Mouse (Mus musculus) right cerebral cortex, postnatal 10 days (tissue): ENCODE data around the gene Rps26.

ENCODE experiments used
- DNase-seq, 2 experiments: peaks; one replicate each; pipeline ENCODE4 v3.0.0; 2021; ENCODE audit warnings: low spot score in 2 of 2

The Rps26 gene

DNA sequence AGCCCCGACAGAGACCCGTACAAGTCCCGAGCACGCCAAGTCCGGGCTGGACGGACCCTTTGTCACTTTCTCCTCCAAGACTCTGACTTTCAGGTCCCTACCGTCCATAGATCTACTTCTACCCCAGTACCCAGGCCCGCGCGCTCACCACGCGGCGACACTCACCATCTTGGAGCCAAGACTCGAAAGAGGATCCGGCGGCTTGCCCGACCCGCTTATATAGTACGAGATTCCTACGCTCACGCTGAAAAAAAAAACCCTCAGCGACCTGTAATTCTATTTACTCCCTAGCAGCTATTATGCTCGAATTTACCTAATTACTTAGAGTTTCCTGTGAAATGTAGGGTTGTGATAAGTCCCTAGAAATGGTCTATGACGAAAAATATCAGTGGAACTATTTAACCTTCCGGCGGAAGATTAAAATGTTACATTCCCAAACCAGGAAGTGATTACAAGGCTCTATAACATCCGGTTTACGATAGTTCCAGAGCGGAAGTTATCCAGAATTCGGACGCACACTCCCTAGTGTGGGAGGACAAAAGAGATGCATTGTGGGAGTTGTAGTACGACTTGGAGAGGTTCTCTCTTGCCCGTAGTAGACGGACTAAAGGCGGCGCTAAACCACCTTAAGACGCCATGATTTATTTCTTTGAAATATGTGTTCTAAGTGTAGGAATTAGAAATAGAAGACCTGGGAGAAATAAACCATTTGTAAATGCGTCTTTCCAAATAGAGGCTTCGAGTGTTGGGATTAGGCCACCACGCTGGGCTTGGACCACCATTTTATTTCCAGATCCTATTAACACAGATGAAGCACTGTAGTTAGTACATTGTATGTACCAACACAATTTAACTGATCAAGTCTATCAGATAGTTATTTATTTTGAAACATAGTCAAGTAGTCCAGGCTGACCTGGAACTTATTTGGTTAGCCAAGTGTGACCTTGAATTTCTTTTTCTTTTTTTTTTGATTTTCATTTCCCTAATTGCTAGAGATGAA lies at the start of gene Rps26:
Rps26 (minus strand) TSS at position 437 of the 1,000 bp plus-strand sequence.
- peak; percentile 92 to 97 for DNase-seq

DNA sequence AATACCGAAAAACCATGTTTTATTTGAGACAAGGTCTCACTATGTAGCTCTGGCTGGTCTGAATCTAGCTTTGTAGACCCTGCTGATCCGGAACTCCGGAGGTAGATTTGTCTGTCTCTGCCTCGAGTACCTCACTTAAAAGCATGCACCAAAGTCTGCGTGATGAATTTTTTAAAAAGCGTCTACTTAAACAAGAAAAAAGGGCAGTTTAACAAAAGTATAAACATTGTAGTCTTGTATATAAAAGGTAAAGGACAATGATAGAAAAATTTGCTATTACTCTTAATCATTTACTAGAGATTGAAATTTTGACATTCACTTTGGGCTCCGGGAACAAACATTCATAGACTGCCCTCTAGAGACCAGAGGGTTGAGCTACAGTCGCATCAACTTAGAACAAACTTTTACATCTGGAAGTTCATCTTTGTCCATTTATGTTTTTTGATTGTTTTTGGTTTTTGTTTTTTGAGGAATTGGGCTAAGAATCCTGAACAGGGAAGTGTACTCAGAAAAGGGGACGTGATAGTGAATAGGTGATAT lies 48.0 kb upstream of the Rps26 start:
- DNase-seq, result no peak

DNA sequence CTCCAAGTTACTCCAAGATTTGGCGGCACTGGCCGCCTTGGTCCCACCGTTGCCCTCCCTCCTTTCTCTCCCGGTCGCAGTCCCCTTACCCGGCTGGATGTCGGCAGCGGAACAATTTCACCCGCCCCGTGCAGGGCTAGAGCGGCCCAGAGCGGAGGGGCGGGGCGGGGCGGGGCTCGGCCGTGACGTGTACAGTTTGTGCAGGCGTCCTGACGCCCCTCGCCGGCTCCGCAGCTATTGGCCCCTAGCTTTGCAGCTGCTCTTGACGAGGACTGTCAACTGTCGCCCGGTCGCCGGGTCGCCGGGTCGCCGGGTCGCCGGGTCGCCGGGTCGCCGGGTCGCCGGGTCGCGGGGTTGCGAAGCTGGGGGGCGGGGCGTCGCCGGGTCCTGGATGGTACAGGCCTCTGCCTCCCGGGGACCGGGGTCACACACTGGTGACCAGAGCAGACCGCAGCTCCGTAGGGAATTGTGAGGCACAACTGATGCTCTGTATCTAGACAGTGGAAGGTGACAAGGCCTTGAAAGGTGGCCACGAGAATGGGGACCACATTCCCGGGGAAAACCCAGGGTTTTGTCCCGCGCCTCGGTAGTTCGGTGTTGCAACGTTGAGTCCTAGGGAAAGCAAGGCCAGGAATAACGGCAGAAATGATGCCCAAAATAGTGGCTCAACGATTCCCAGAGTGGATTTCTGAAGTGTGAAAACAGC lies 47.4 kb upstream of the Rps26 start, which contains the start of gene Suox:
Suox (minus strand) TSS at position 311 of the 706 bp plus-strand sequence.
- peak; percentile 90 to 92 for DNase-seq

DNA sequence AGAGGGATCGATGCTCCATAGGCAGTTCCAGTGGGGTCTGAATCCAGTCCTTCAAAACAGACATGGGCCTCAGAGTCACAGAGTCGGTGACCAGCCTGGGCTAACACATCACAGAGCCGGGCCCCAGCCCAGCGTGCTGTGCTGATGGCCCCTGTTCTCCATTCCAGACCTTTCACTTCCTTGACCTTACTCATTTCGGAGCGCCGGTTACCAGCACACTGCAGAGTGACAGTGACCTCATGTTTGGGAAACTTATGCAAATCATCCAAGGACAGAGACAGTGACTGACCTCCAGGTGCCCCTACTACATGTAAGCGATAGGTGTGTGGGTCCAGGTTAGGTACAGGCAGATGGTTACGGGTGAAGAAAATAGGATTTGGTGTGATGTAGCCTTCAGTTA lies 44.6 kb upstream of the Rps26 start:
- DNase-seq, result no peak

DNA sequence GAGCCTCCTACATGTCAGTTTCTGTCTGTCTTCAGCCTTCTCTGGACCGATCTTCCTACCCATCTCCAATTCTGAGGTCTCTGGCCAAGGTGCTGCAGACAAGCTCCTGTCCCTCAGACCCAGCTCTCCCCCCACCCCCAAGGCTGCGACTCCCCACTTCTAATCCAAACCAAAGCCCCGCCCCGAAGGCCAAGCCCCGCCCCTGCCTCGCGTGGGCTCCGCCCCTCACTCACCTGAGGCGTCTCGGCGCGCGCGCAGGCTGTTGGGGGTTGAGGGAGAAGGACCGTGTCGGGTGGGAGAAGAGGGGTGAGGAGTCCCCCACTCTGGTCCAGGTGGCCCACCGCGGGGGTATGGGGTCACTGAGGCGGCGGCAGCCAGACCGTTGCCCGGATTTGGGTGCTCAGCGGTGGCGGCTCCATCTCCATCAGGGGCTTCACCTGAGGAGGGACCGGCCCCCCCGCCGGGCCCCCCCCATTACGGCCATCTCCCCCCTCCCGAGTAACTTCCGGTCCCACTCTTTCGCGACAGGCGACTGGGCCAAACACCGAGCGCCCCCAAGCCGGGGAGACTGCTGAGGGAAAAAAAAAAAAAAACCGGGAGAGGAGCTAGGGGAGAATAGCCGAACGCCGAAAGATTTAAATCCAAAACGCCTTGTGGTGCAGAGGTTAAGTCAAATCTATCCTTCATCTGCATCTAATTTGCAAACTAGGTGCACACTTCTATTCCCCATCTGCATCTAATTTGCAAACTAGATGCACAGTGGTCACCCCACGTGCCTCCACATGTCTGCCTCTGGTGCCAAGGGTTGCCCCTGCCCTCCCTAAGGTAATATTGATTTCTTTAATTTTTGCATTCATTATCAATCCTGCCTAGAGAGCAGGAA lies 42.5 kb upstream of the Rps26 start:
- DNase-seq, result peak; percentile 69 to 79

DNA sequence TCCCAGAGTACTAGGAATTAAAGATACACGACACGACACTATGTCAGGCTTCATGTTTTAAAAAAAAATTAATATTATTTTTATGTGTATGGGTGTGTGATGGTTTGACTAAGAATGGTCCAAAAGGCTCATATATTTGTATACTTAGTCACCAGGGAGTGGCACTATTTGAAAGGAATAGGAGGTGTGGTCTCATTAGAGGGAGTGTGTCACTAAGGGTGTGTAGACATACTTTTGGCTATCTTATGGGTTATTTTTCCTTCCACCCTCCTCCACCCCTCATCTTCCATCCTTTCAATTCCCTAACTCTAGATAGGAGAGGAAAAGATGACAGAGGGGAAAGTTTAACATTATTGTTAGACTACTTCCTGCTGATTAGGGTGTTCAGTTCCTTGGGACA lies 39.3 kb upstream of the Rps26 start:
- no peak for DNase-seq

DNA sequence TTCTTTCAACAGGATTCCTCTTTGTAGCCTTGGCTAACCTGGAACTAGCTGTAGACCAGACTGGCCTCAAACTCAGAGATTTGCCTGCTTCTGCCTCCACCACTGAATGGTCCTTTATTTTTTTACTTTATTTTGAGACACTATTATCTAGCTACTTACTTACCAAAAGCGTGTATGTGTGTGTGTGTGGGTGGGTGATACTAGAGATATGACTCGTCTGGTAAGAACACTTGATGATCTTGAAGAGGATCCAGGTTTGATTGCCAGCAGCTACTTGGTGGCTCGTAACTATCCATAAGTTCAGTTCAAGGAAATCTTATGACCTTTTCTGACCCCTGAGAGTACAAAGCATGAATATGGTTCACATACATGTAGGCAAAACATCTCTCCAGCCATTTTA lies 38.8 kb upstream of the Rps26 start:
- DNase-seq, result no peak

DNA sequence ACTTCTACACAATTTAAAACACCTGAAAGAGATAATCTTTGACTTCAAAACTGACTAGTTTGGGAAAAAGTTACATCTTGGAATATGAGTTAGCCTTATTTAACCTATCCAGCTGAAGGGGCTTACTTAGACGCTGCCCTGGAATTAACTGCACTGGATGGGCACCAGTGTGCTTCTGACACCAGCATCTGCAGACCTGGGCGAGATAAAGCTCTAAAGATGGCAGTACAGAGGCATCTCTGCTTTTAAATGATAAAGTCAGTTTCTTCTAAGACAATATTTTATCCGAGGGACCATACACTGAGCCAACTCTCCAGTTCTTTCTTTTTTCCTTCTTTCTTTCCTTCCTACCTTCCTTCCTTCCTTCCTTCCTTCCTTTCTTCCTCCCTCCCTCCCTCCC lies 38.3 kb upstream of the Rps26 start:
- no peak for DNase-seq

DNA sequence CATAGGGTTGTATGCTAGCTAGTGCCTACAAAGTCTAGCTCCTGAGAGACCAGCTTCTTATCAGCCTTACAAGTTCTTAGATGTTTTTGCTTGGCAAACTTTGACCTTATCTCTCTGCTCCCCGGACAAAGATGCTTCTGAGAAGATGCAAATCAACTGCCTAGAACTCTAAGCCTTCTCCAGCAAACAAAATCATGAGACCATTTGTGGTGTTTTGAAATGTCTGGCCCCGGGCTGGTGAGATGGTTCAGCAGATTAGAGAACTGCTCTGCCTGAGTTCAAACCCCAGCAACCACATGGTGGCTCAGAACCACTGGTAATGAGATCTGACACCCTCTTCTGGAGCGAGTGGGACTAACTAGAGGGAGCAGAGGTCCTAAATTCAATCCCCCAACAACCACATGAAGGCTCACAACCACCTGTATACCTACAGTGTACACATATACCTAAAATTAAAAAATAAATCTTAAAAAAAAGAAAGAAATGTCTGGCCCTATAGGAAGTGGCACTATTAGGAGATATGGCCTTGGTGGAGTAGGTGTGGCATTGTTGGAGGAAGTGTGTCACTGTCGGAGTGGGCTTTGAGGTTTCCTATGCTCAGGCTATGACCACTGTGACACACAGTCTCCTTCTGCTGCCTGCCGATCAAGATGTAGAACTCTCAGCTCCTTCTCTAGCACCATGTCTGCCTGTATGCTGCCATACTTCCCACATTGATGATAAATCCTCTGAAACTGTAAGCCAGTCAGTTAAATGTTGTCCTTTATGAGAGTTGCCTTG lies 37.1 kb upstream of the Rps26 start:
- DNase-seq, result no peak

DNA sequence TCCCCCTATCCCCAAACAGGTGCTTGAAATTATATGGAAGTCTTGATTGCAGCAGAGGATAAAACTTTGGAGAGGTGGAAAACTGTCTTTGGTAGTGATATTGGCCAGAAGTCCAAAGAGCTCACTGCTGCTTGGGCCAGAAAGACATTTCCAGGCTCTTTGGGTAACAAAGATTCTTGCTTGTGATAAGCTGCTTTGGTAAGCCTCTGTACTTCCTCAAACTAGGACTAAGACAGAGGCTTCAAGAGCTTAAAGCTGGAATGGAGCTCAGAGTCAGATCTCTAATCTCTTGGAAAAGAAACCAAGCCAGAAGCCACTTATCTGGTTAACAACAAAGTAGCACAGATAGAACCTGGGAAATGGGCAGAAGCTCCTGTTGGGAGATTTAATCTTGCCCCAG lies 35.9 kb upstream of the Rps26 start:
- no peak for DNase-seq

DNA sequence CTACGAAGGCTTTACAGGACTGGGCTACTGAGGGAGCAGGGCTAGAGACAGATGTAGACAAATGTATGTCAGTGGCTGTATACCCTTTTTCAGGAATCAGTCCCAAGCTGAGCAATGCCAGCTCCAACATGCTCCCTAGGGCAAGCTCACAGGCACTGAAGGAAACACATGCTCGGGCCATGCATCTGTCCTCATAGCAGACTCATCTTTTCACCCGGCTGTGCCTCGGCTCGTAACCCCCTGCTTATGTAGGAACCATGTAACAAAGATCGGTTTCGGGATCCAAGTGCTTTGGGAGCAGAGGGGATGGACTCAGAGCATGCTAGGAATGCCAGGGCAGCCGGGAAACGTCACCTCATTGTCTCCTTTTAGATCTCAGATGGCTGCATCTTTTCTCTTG lies 32.9 kb upstream of the Rps26 start:
- DNase-seq, result no peak

DNA sequence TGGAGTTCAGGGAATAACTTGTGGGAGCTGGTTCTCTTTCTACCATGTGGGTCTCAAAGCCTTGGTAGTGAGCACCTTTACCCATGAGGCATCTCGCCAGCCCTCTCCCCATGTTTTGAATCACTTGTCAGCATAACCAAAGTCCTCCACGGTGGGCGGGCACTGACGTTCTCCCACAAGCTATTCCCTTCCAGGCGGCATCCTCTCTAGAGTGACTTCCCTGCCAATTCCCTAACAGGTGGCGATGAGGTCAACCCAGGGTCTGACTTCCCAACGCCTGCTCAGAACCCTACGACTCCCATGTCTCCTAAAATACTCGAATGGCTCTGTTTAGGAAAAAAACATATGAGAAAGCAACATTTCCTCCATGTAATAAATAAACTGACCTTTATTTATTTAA lies 31.3 kb upstream of the Rps26 start:
- DNase-seq, result no peak

DNA sequence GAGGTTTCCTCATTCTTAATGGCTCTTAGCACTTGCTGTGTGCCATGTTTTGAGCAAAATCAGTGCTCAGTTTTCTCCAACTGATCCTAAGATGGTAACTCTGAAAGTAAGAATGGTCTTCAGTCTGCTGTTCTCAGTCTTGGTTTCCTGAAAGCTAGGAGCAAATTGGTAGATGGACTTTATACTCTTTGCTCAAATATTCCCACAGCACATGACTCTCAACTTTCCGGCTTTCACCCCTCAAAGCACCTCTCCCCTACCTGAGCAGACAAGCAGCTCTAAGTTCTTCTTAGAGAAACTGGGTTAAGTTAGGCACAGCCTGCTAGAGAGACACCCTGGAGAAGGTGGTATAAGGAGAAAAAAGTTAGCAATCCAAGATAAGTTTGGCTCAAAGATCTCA lies 30.2 kb upstream of the Rps26 start:
- DNase-seq, result no peak

DNA sequence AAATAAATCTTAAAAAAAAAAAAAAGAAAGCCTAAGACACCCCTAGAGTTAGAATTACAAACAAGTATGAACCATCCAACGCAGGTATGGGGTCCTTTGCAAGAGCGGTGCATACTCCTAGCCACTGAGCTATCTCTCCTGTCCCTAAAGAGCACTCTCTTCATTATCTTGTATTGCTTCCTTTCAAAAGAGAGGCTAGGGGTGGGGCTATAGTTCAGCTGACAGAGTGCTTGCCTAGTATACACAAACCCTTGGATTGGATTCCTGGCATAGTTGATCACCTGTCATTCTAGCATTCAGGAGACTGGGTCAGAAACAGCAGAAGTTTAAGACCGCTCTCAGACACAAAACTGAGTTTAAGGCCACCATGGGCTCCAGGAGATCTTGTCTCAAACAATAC lies 28.7 kb upstream of the Rps26 start:
- no peak for DNase-seq

DNA sequence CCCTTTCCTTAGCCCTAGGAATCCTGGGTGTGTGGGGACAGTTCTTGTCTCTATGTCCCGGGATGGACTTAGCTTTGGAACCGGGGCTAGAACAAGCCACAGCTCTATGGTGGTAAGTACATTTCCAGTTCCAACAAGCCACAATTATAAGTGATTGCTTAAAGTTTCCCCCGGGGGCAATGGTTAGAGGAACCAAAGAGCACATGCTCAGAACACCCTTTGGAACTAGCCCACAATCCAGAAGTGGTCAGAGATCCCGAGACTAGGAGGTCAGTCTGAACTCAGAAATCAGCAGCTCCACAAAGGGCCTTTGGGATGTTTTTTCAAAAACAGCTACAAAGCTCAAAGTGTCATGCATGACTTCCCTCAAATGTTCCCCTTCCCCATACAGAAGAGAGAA lies 27.3 kb upstream of the Rps26 start:
- DNase-seq, result no peak

DNA sequence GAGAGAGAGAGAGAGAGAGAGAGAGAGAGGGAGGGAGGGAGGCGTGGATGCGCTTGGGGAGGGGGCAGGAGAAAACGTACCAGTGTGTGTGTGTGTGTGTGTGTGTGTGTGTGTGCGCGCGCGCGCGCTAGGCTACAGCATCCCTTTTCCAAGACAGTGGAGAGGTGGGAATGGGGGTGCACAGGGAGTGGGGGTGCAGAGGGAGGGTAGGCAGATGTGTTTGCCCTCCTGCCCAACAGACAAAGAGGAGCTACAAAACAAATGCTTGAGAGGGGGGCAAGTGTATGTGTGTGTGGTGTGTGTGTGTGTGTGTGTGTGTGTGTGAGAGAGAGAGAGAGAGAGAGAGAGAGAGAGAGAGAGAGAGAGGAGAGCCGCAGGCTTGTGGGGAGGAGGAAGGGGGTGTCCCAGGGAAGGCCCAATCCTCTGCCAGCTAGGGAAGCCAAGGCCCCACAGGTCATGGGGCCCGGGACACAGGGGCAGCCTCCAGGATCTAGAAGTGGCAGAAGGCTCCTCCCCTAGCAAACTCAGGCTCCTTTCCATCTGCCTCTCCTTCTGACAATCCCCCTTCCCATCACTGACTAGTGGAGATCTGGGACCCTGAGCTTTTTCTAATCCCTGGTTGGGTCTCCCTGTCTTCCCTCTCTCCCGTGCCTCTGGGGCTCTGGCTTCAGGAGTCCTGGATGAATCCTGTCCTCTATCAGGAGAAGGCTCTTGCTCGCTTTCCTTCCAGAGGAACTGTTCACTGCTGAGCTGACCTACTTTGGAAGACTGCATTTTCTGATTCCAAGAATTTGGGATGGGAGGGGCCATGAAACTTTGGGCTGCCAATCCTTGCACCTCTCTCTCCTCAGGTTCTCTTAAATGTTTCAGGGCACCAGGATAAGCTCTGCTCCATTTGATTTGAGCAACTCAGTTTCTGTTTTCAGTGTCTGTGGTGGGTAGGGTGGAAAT lies 19.9 kb upstream of the Rps26 start:
- peak; percentile 84 to 85 for DNase-seq

DNA sequence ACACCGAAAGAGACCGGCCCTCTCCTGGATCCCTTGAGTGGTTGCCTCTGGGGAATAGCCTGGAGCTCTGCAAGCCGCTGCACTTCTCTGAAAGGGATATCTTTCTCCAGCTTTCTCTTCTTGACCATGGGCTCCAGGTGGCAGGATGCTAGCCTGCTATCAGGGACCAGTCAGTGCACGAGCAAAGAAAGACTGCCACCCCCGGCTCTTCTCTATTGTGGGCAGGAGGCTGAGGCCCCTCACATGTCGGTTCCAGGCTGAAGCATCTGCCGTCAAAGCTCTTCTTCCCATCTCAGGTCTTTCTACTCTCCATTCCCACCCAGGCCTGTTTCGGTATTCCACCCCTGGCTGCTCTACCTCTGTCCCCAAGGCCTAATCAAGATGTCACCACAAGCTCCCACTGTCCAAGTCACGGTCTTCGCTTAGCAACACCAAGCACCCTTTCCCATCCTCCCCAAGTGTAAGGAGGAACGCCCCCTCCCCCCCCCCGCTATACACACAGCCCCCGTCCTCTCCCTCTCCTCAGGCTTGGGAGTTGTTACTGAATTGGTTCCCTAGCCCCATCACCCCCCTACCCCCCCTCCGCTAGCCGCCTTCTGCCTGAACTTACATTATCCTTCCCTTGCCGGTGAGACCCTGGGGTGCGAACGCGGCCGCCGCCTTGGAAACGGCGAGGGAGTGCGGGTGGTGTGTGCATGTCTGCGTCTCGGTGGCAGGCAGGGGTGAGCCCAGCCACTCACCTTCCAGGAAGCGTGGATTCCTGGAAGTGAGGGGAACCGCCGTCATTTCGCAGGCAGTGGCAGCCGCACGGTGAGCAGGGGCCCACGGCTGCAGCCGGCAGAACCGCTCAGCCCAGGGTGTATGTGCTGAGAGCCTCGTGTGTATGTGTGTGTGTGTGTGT lies 18.8 kb upstream of the Rps26 start, which contains the start of gene Ikzf4:
Ikzf4 (minus strand) TSS at position 881 of the 901 bp plus-strand sequence.
- DNase-seq, result peak; percentile 71 to 75

DNA sequence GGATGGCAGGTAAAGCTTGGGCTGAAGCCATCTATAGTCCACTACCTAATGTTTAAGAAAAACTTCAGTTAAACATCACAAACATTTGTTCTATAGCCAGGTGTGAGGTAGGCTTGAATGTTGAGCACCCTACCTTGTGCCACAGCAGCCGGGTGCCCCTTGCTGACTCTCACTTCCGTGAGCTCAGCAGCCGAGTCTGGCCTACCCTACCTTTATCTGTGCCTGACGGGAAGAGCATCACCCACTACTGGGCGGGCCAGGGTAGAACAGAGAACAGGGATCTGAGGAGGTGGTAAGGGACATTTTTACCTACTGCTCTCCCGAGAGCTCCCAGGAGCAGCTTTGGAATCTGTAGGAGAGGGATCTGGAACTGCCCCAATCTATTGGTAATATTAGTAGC lies 16.2 kb upstream of the Rps26 start:
- no peak for DNase-seq
